Mouse (Mus musculus) liver, embryonic 15.5 days (tissue): Measurements from ENCODE around the gene Slit3. TPM values are rescaled to one million over a fixed set of nuclear protein-coding genes. Genes with fewer than 3 reads are reported as not detected.
A peak's percentile ranks its signal among the peaks of the same experiment; 100 is the strongest.

Source experiments
- ATAC-seq: fragments of 200-750 bp; cut with Nextera tagmentation; 2 replicates; pipeline ENCODE4 v1.8.0; 2017; ENCODE audit warnings: moderate number of reproducible peaks, mild to moderate bottlenecking, moderate library complexity; ENCODE audit not compliant: insufficient read depth
- H3K27ac ChIP-seq: fragments of 300-500 bp; sonication (generic); replicated peaks from 2 replicates; pipeline ENCODE4 v1.5.1; 2015; ENCODE audit warnings: mild to moderate bottlenecking, inconsistent platforms
- H3K27me3 ChIP-seq: fragments of 300-500 bp; sonication (generic); 2 replicates; pipeline ENCODE4 v1.6.1; 2015; ENCODE audit warnings: mild to moderate bottlenecking, inconsistent platforms
- H3K36me3 ChIP-seq: fragments of 300-500 bp; sonication (generic); replicated peaks from 2 replicates; pipeline ENCODE4 v1.6.1; 2015; ENCODE audit warnings: moderate library complexity, mild to moderate bottlenecking, inconsistent platforms
- H3K4me1 ChIP-seq: fragments of 300-500 bp; sonication (generic); replicated peaks from 2 replicates; pipeline ENCODE4 v1.6.1; 2015; ENCODE audit warnings: inconsistent platforms
- H3K4me2 ChIP-seq: fragments of 300-500 bp; sonication (generic); 2 replicates; pipeline ENCODE4 v1.6.1; 2015; ENCODE audit warnings: moderate library complexity, mild to moderate bottlenecking, inconsistent platforms
- H3K4me3 ChIP-seq: fragments of 300-500 bp; sonication (generic); replicated peaks from 2 replicates; pipeline ENCODE4 v1.5.1; 2015; ENCODE audit warnings: mild to moderate bottlenecking, inconsistent platforms
- H3K9ac ChIP-seq: fragments of 300-500 bp; sonication (generic); 2 replicates; pipeline ENCODE4 v1.6.1; 2015; ENCODE audit warnings: moderate library complexity, mild to moderate bottlenecking, inconsistent platforms
- H3K9me3 ChIP-seq: fragments of 300-500 bp; sonication (generic); replicated peaks from 2 replicates; pipeline ENCODE4 v1.6.1; 2016; ENCODE audit warnings: inconsistent platforms
- WGBS: fragments of 180-500 bp; shearing (Covaris S2); methylation state at CpG from one replicate; pipeline ENCODE4 v1.1.7; 2015; ENCODE audit warnings: mixed read lengths; ENCODE audit not compliant: insufficient replicate concordance; 5-methylcytosine and 5-hydroxymethylcytosine counted together
- polyA plus RNA-seq: library from polyadenylated mRNA; unstranded; fragments of >200 nt; fragmentation: Nextera tagmentation; extraction: Ambion mirVana; gene quantifications from 2 replicates; pipeline ENCODE4 v1.2.1, GENCODE M21; 2015

Slit3 gene
- polyA plus RNA-seq, 1 experiment from 2014 or later = 0.20 TPM

DNA sequence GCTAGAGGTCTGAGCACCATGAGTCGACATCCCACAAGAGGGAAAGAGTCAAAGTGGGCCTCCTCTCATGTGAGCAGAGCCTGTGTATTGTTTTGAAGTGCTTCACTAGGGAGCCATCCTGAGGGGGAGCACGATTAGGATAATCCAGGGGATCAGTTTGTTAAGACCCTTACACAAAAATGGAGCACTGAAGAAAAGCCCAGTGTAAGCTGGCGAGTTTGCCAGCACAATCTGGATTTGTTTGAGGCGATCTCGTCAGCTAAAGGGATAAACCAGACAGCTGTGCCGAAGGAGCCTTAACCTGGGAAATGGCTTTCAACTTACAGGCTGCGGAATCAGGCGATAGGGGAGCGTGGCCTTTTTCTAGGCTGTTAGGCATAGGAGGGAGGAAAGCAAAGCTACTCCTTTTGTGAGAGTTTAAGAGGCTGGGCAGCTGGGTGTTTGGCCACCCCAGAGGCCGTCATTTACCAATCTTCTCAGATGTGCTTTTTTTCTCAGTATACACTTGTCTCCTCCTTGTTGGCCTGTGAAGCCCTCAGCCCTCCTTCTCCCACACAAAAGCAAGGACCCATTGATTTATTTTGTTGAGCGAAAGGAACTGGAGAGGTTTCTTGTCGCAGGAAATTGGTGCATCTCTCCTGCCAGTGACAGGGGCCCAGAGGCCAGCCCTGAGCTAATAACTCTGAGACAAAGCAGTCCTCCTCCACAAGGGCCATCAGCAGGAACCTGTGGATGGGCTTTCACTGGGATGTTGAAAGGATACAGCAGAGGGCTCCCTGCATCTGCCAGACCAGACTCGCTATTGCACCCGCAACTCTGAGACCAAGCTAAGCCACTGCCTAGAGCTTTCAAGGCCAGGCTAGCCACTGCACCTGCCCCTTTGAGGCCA lies 472.4 kb downstream of the Slit3 start:
- Histone ChIP-seq H3K4me2 (no peak overlapping the region), H3K9ac (no peak overlapping the region), H3K9me3 (no peaks in the 10 kb centered on the region), H3K4me3 (no peak overlapping the region), H3K4me1 (peaks cover 11% of the 10 kb centered on the region), H3K27me3 (no peaks in the 10 kb centered on the region), H3K36me3 (no peaks in the 10 kb centered on the region), H3K27ac (no peak overlapping the region)
- ATAC-seq = no peak
- WGBS = 66% methylated on average over 14 of the region's 14 CpGs

DNA sequence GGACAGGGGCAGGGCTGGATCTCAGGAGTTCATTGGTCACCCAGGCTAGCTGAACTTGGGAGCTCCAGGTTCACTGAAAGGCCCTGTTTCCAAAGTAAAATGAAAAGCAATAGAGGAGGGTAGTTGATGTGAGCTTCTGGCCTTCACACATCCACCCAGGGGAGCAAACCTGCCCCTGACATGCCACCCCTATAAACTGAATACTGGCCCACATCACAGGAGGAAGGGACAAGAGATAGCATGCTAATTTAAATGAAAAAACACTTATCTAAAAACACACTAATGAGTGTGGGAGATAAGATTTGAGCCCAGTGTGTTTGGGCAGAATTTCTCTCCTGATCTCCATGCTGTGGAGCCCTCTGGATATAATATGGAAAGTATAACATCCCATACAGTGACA lies 475.0 kb downstream of the Slit3 start:
- Histone ChIP-seq H3K27ac (no peak overlapping the region), H3K4me2 (no peak overlapping the region), H3K9ac (no peak overlapping the region), H3K9me3 (no peaks in the 10 kb centered on the region), H3K36me3 (no peaks in the 10 kb centered on the region), H3K4me3 (no peak overlapping the region), H3K27me3 (no peaks in the 10 kb centered on the region), H3K4me1 (peaks cover 11% of the 10 kb centered on the region)
- peak; percentile 47; the same call in 1 of the 2 replicates for ATAC-seq

DNA sequence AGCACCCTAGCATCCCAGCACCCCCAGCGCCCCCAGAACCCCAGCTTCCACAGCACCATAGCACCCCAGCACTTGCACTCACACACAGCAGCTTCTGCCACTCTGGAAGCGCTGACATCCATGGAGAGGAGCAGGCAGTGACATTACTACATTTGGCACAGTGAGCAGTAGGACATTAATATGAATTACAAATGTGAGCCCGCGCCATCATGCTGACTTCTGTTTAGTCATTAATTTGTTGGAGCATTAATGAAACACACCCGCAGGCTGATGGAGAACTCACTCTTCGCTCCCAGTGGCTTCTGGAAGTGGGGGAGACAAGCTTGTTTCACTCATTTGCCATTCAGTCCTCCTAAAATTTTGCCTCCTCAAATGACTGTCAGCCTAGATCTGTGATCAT lies 476.9 kb downstream of the Slit3 start:
- no peak for ATAC-seq
- no peaks in the 10 kb centered on the region for H3K27me3 ChIP-seq
- H3K9me3 ChIP-seq = no peaks in the 10 kb centered on the region
- H3K9ac ChIP-seq = no peak overlapping the region
- WGBS = 82% methylated on average over 6 of the region's 6 CpGs
- H3K4me3 ChIP-seq = no peak overlapping the region
- no peak overlapping the region for H3K27ac ChIP-seq
- H3K36me3 ChIP-seq = no peaks in the 10 kb centered on the region
- H3K4me2 ChIP-seq = no peak overlapping the region
- peaks cover 11% of the 10 kb centered on the region for H3K4me1 ChIP-seq

DNA sequence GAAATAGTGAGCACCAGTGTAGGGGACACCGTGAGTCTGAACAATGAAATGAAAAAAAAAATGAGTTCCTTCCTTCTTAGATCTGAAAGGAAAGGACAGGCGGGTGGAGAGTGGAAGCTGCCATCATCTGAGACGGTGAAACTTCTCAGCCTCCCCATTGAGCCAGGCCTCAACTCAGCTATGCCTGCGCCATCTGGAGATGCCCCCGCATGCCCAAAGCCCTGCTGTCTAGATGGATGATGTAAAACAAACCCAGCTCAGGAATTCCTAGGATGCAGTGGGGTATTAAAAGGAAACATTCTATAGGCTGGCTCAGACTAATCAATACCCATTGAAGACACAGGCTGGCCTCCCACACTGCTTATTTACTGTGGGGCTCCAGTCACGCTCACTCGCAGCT lies 477.7 kb downstream of the Slit3 start:
- no peak overlapping the region for H3K4me3 ChIP-seq
- H3K9ac ChIP-seq = no peak overlapping the region
- no peak for ATAC-seq
- H3K4me1 ChIP-seq = peaks cover 11% of the 10 kb centered on the region
- no peak overlapping the region for H3K4me2 ChIP-seq
- no peaks in the 10 kb centered on the region for H3K36me3 ChIP-seq
- 57% methylated on average over 7 of the region's 7 CpGs for WGBS
- no peaks in the 10 kb centered on the region for H3K9me3 ChIP-seq
- no peak overlapping the region for H3K27ac ChIP-seq
- H3K27me3 ChIP-seq = no peaks in the 10 kb centered on the region

DNA sequence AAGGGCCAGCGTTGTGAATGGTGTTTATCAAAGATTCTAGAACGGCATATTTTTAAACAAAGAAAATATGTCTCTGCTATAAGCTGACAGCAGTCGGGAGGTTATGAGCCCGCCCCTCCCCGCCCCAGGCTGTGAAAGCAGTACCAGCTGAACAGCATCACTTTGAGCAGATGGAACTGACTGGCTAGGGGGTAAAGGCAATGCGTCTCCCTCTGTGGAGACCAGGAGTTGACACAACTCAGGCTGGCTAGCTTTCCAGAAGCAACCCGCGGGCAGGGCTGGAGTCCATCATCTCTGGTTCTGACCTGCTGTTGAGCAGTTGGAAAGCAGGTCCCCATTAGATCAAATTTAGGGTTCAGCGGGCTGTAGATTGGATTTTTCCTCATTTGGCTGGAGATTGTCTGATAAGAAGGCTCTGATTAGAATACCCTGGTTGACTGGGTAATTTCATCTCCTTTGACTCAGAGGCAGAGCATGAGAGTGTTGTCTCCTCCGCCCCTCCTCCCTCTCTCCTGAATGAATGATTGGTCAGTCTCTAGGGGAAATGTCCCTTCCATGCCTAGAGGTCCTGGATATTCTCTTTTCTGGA lies 480.7 kb downstream of the Slit3 start:
- 62% methylated on average over 10 of the region's 10 CpGs for WGBS
- Histone ChIP-seq H3K27me3 (no peaks in the 10 kb centered on the region), H3K9me3 (no peaks in the 10 kb centered on the region), H3K4me2 (no peak overlapping the region), H3K36me3 (no peaks in the 10 kb centered on the region), H3K4me1 (no peaks in the 10 kb centered on the region), H3K4me3 (no peak overlapping the region), H3K27ac (no peak overlapping the region), H3K9ac (no peak overlapping the region)
- ATAC-seq = no peak

DNA sequence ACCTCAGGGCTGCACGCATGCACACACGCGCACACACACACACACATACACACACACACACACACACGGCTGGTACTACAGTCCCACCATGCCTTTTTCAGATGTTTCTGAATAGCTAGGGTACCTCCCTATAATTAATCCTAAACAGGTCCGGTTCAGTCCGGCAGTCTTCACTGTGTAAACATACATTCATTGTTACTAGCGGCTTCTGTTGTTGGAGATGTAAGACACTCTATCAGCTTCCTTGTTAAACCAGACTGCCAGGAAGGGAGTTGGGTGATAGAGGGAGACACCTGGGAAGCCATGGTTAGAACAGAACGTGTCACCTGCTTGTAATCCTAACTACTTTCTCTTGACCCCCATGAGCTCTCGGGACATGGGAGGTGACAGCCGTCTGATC lies 481.6 kb downstream of the Slit3 start:
- WGBS = 51% methylated on average over 10 of the region's 10 CpGs
- no peak overlapping the region for H3K9ac ChIP-seq
- H3K4me2 ChIP-seq = no peak overlapping the region
- H3K36me3 ChIP-seq = no peaks in the 10 kb centered on the region
- no peaks in the 10 kb centered on the region for H3K4me1 ChIP-seq
- no peaks in the 10 kb centered on the region for H3K9me3 ChIP-seq
- H3K4me3 ChIP-seq = no peak overlapping the region
- H3K27ac ChIP-seq = no peak overlapping the region
- H3K27me3 ChIP-seq = no peaks in the 10 kb centered on the region
- ATAC-seq = no peak

DNA sequence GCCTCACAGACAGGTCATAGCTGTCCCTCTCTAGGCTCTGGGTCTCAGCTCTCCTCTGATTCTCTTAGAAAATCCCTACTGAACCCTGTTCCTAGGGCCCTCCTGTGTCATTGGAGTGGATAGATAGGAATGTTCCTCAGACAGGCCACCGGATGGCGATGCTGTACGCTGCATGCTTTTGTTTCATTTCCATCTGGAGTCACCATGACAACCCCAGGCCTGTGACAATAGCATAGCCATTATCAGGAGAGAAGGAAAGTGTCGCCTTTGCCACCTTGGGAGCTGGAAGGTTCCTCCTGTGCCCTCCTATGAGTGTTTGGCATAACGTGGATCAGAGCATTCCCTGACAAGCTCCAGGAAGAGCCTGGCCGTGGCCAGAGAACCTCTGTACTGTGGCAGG lies 482.9 kb downstream of the Slit3 start:
- no peaks in the 10 kb centered on the region for H3K4me1 ChIP-seq
- no peak overlapping the region for H3K27ac ChIP-seq
- H3K4me3 ChIP-seq = no peak overlapping the region
- H3K9ac ChIP-seq = no peak overlapping the region
- WGBS = 58% methylated on average over 6 of the region's 6 CpGs
- H3K36me3 ChIP-seq = no peaks in the 10 kb centered on the region
- no peaks in the 10 kb centered on the region for H3K9me3 ChIP-seq
- no peaks in the 10 kb centered on the region for H3K27me3 ChIP-seq
- no peak for ATAC-seq
- no peak overlapping the region for H3K4me2 ChIP-seq

DNA sequence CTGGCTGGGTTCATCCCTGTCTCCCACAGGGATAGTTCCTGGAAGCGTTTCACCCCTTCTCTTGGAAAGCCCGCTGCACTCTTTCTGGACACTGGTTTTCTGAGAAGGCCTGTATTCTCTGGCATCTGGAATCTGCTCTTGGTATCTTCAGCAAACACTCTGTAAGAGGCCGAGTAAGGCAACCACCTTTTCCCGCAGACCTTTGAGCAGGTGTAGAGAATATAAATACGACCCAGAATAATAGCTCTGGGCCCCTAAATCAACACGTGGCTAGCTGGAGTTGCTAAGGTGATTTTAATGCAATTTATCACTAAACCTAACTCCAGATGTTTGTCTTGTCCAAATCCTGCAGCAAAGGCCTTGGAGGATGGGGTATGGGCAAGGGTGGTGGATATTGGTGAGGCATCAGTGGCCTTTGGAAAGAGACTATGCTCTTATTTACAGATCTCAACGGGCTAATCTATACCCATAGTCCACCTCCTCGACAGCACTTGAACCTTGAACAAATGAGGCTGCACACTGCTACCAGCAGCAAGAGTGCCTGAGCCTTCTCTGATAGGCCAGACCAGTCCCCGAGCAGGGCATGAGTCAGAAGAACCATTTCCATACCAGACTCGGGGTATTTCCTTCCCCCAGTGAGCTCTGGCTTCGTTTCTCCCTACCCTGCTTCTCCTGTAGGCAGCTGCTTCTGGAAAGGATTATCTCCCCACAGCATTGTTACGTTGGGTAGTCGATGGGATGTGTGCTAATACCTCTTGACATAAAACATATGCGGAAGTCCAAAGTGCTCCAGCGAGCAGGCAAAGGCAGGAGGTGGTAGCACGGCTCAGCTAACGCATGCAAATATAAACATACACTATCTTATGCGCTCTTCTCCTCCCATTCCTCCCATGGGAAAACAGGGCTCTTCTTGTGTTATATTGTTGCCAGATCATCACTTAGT lies 484.1 kb downstream of the Slit3 start:
- 55% methylated on average over 18 of the region's 18 CpGs for WGBS
- Histone ChIP-seq H3K4me1 (no peaks in the 10 kb centered on the region), H3K9ac (no peak overlapping the region), H3K4me2 (no peak overlapping the region), H3K4me3 (no peak overlapping the region), H3K27ac (no peak overlapping the region), H3K27me3 (no peaks in the 10 kb centered on the region), H3K9me3 (no peaks in the 10 kb centered on the region), H3K36me3 (no peaks in the 10 kb centered on the region)
- no peak for ATAC-seq

DNA sequence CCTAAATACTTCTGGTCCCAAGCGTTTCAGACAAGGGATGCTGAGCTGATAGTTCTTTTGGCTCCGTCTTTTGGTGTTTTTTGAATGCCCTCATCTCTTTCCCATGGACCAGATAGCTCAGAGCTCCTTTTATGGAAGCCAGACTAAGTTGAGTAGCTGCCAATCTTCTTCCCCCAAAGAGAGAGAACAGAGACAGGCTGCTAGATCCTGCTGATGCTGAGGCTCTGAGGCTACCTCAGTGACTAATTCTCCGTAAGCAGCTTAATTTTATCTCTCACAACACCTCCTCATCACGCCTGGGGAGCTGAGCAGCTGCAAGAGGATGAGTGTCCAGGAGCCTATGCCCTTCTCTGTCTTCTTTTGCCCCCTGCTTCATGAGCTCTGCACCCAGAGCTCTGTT lies 486.2 kb downstream of the Slit3 start:
- no peak overlapping the region for H3K9ac ChIP-seq
- H3K9me3 ChIP-seq = no peaks in the 10 kb centered on the region
- H3K27ac ChIP-seq = no peak overlapping the region
- no peak overlapping the region for H3K4me3 ChIP-seq
- 48% methylated on average over 4 of the region's 4 CpGs for WGBS
- no peak for ATAC-seq
- H3K4me2 ChIP-seq = no peak overlapping the region
- H3K4me1 ChIP-seq = no peaks in the 10 kb centered on the region
- no peaks in the 10 kb centered on the region for H3K27me3 ChIP-seq
- H3K36me3 ChIP-seq = no peaks in the 10 kb centered on the region

DNA sequence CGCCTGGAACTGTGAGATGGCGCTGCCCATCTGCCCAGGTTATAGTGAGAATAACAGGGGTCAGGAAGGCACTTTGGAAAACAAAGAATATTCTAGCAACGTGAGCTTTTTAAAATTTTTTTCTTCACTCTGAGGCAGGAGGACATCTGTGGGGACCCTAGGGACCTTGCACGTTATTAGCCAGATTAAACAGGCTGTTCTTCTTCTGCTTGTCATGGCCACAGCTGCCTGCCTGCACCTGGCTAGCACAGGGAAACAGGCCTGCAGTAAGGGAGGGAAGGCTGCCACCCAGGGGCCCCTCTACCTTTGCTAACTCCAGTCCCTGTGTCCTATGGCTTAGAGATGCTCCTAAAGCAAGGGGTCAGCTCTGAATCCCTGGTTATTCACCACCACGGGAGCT lies 487.8 kb downstream of the Slit3 start:
- ATAC-seq = no peak
- H3K27me3 ChIP-seq = no peaks in the 10 kb centered on the region; the same call in 1 of the 2 replicates
- H3K4me3 ChIP-seq = no peak overlapping the region
- H3K36me3 ChIP-seq = no peaks in the 10 kb centered on the region
- H3K4me1 ChIP-seq = no peaks in the 10 kb centered on the region
- no peak overlapping the region for H3K27ac ChIP-seq
- 53% methylated on average over 5 of the region's 5 CpGs for WGBS
- H3K9me3 ChIP-seq = no peaks in the 10 kb centered on the region
- no peak overlapping the region for H3K4me2 ChIP-seq
- H3K9ac ChIP-seq = no peak overlapping the region

DNA sequence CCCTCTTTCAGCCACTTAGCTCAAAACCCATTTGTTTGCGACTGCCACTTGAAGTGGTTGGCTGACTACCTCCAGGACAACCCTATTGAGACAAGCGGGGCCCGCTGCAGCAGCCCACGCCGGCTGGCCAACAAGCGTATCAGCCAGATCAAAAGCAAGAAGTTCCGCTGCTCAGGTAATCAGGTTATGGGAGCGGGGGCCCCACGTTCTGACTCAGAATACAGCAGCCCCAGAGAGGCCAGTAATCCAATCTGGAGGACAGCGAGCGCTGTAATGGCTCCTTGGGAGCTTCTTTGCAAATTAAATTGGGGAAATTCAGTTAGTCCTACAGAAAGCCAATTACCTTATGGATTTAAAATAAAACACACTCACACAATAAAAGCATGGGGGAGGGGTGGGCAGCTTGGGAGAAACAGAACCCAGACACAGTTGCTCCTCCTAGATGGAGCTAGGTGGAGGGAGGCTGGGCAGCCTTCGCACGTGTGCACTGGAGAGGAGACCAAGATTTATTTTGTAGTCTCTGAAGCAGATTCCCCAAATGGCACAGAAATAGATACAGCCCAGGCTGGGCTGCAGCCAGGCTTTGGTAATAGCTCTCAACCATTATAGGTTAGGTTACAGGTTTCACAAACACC lies 491.4 kb downstream of the Slit3 start:
- Histone ChIP-seq H3K36me3 (no peaks in the 10 kb centered on the region), H3K27ac (no peak overlapping the region), H3K4me3 (no peak overlapping the region), H3K9me3 (no peaks in the 10 kb centered on the region), H3K9ac (no peak overlapping the region), H3K27me3 (no peaks in the 10 kb centered on the region; the same call in 1 of the 2 replicates), H3K4me1 (no peaks in the 10 kb centered on the region), H3K4me2 (no peak overlapping the region)
- no peak for ATAC-seq
- 49% methylated on average over 13 of the region's 13 CpGs for WGBS
